Mouse (Mus musculus) stomach, adult 2 months (tissue): ENCODE measurements around the gene Pax4. TPM values are rescaled to one million over a fixed set of nuclear protein-coding genes. Genes with fewer than 3 reads are reported as not detected.

Source experiments
- polyA plus RNA-seq: library from polyadenylated mRNA; depleted of rRNA; stranded (reverse); fragments of >200 nt; gene quantifications from 2 replicates; pipeline ENCODE4 v1.2.3, GENCODE M21; 2012; rRNA removed

Pax4 gene
- not detected in 2 replicates for polyA plus RNA-seq

GRCm38 (mm10) chr6:28449253-28449652, at the start of gene Pax4:
Pax4 (minus strand) TSS chr6:28449353.

GRCm38 (mm10) chr6:28474839-28475238, 25.7 kb upstream of the Pax4 start, which contains the start of gene Snd1:
Snd1 (plus strand) TSS chr6:28475139.

GRCm38 (mm10) chr6:28428290-28428689, 20.9 kb downstream of the Pax4 start, which contains the start of gene Gcc1:
Gcc1 (minus strand) TSS chr6:28428390.

GRCm38 (mm10) chr6:28427096-28427839, 21.9 kb downstream of the Pax4 start, which contains the start of gene Fscn3:
Fscn3 (plus strand) TSS chr6:28427789.

GRCm38 (mm10) chr6:28423313-28423712, 25.8 kb downstream of the Pax4 start, which contains the start of gene Arf5:
Arf5 (plus strand) TSS chr6:28423560.

GRCm38 (mm10) chr6:28397681-28398203, 51.4 kb downstream of the Pax4 start, which contains the start of gene Zfp800:
Zfp800 (minus strand) TSS chr6:28398005.

Other genes starting within 250 kb of the Pax4 start
- gene Zfp800, start 51.3 kb downstream of the Pax4 start, polyA plus RNA-seq: 0.66 and 1.1 TPM in 2 replicates
- gene Arf5, start 25.8 kb downstream of the Pax4 start, polyA plus RNA-seq: 341 and 679 TPM in 2 replicates
- gene Fscn3, start 21.6 kb downstream of the Pax4 start, polyA plus RNA-seq: 0.10 TPM in 1 of 2 replicates, not detected in the other
- gene Gcc1, start 21.0 kb downstream of the Pax4 start, polyA plus RNA-seq: 2.8 and 3.8 TPM in 2 replicates
- gene Snd1, start 25.8 kb upstream of the Pax4 start, polyA plus RNA-seq: 51.5 and 58.1 TPM in 2 replicates